Mouse (Mus musculus) hindbrain, embryonic 16.5 days (tissue): Measurements from ENCODE around the gene Ntrk1. TPM values are rescaled to one million over a fixed set of nuclear protein-coding genes. Genes with fewer than 3 reads are reported as not detected.

Experiments used
- ATAC-seq: fragments of 200-750 bp; cut with Nextera tagmentation; 2 replicates; pipeline ENCODE4 v1.8.0; 2017; ENCODE audit warnings: moderate TSS enrichment, moderate library complexity
- H3K27ac ChIP-seq: fragments of 300-500 bp; sonication (generic); 2 replicates; pipeline ENCODE4 v1.5.1; 2014; ENCODE audit warnings: low read depth, mild to moderate bottlenecking, control low read depth, low read length, moderate library complexity
- H3K27me3 ChIP-seq: fragments of 300-500 bp; sonication (generic); replicated peaks from 2 replicates; pipeline ENCODE4 v1.6.1; 2014; ENCODE audit warnings: low read length; ENCODE audit not compliant: control insufficient read depth, insufficient read depth
- H3K36me3 ChIP-seq: fragments of 300-500 bp; sonication (generic); 2 replicates; pipeline ENCODE4 v1.6.1; 2014; ENCODE audit warnings: mild to moderate bottlenecking, low read length, moderate library complexity, mixed read lengths; ENCODE audit not compliant: control insufficient read depth, insufficient read depth
- H3K4me1 ChIP-seq: fragments of 300-500 bp; sonication (generic); 2 replicates; pipeline ENCODE4 v1.6.1; 2014; ENCODE audit warnings: low read depth, low read length; ENCODE audit not compliant: control insufficient read depth, insufficient read depth
- H3K4me2 ChIP-seq: fragments of 300-500 bp; sonication (generic); 2 replicates; pipeline ENCODE4 v1.6.1; 2014; ENCODE audit warnings: mild to moderate bottlenecking, low read length, control low read depth, moderate library complexity
- H3K4me3 ChIP-seq: fragments of 300-500 bp; sonication (generic); 2 replicates; pipeline ENCODE4 v1.5.1; 2014; ENCODE audit warnings: mild to moderate bottlenecking, low read length, control low read depth, moderate library complexity
- H3K9ac ChIP-seq: fragments of 300-500 bp; sonication (generic); 2 replicates; pipeline ENCODE4 v1.6.1; 2014; ENCODE audit warnings: low read depth, mild to moderate bottlenecking, control low read depth, low read length, moderate library complexity
- H3K9me3 ChIP-seq: fragments of 300-500 bp; sonication (generic); 2 replicates; pipeline ENCODE4 v1.6.1; 2014; ENCODE audit warnings: mild to moderate bottlenecking, low read length, moderate library complexity; ENCODE audit not compliant: control insufficient read depth
- WGBS: fragments of 180-500 bp; shearing (Covaris S2); extraction: QIAGEN DNeasy Blood & Tissue Kit; methylation state at CpG from one replicate; pipeline ENCODE4 v1.1.7; 2014; 5-methylcytosine and 5-hydroxymethylcytosine counted together
- polyA plus RNA-seq: library from polyadenylated mRNA; unstranded; fragments of >200 nt; fragmentation: Nextera tagmentation; extraction: Ambion mirVana; gene quantifications from 2 replicates; pipeline ENCODE4 v1.2.1, GENCODE M21; 2015

Ntrk1 gene
- polyA plus RNA-seq, 1 experiment from 2014 or later: 6.6 TPM

DNA sequence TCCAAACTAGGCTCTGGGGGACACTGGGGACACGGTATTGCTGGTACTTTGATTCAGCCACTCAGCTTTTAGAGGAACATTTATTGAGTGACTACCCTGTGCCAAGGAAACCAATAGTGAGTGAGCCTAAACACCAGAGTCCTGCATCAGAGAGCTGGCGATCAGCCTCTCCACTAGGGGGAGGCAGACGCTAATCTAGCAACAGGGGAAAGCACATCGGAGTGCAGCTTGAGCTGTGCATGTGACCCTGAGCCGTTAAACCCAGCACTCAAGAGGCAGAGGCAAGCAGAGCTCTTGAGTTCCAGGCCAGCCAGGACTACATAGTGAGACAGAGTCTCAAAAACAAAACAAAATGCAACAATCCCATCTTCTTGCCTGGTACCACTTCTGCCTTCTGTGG is 45.9 kb downstream of the Ntrk1 start:
- Histone ChIP-seq H3K4me2 (no peak overlapping the region), H3K4me1 (peaks cover 2% of the 10 kb centered on the region), H3K27ac (no peak overlapping the region), H3K27me3 (no peaks in the 10 kb centered on the region), H3K9ac (no peak overlapping the region), H3K36me3 (no peaks in the 10 kb centered on the region), H3K9me3 (no peaks in the 10 kb centered on the region), H3K4me3 (no peak overlapping the region)
- 15% methylated on average over 5 of the region's 5 CpGs for WGBS
- no peak for ATAC-seq

DNA sequence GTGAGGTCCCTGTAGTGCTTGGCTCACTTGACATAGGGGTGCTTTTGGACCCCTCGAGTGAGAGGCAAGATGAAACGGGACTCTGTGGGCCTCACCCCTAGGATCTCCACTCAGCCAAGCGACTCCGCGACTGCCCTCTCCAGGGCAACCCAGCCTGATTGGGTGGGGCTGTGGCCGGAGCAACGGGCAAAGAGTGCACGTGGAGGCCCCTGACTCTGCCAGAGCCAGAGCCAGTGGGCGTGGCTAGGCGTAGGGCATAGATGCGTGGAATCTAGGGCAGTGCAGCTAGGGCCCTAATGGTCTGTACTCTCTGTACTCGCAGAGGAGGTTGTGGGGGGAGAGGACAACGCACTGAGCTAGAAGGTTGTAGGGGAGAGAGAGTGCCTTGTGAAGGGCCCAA is 46.5 kb downstream of the Ntrk1 start, which contains the start of gene Lrrc71:
TSS of gene Lrrc71 (minus strand) at position 195 of the 400 bp plus-strand sequence.
- H3K36me3 ChIP-seq: no peaks in the 10 kb centered on the region
- H3K27me3 ChIP-seq: no peaks in the 10 kb centered on the region
- no peak within 1 kb of the TSS for H3K4me3 ChIP-seq
- H3K9me3 ChIP-seq: no peaks in the 10 kb centered on the region
- H3K27ac ChIP-seq: no peak within 1 kb of the TSS
- no peak for ATAC-seq
- no peak within 1 kb of the TSS for H3K9ac ChIP-seq
- 49% methylated on average over 13 of the region's 13 CpGs for WGBS
- no peak within 1 kb of the TSS for H3K4me2 ChIP-seq
- H3K4me1 ChIP-seq: peaks cover 2% of the 10 kb centered on the region

DNA sequence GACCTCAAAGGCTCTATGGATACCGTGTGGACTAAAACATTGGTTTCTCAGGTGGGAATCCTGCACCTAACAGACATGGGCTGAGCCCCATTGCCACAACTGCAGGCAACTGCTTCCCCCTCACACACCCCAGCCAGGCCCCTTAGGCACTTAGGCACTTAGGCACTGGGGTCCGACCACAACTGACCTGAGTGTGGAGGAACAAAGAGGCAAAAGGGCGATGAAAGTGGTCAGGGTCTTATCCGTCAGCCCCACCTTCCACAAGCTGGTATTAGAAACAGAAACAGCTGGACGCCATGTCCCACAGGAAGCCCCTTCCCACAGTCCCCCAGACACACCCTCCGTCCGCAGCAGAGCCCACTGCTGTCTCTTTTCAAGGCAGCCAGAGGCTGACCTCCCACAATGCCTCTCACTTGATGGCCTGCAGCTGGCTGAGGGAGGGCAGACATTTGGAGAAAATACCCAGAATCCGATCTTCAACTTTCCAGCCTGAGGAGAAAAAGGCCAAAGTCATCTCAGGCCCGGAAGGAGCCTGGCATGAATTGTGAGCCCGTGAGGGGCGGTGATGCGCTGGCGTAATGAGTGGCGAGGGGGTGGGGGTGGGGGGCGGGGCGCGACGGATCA is 49.8 kb downstream of the Ntrk1 start:
- peak overlapping the region; percentile 30 for H3K9ac ChIP-seq
- WGBS: 36% methylated on average over 18 of the region's 18 CpGs
- H3K4me1 ChIP-seq: peaks cover 2% of the 10 kb centered on the region
- no peak for ATAC-seq
- no peak overlapping the region for H3K4me3 ChIP-seq
- peak overlapping the region; percentile 42 for H3K4me2 ChIP-seq
- H3K27me3 ChIP-seq: no peaks in the 10 kb centered on the region
- H3K27ac ChIP-seq: no peak overlapping the region
- no peaks in the 10 kb centered on the region for H3K9me3 ChIP-seq
- H3K36me3 ChIP-seq: no peaks in the 10 kb centered on the region

DNA sequence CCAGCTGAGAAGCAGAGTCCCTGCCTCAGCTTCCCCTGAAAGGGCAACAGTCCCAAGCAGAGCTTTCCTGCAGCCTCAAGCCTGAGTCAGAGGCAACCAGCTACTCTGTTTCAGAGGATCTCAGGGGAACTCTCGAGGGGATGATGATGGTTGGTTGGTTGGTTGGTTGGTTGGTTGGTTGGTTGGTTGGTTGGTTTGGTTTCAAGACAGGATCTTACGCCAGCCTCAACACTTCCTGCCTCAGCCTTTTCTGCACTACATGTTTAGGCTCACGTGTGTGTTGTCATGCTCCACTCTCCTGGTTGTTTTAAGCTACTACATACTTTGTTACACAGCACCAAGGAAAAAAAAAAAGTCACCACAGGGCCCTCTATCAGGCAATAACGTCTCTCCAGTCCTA is 51.0 kb downstream of the Ntrk1 start:
- Histone ChIP-seq H3K27ac (no peak overlapping the region), H3K4me3 (no peak overlapping the region), H3K27me3 (no peaks in the 10 kb centered on the region), H3K4me1 (peaks cover 2% of the 10 kb centered on the region), H3K36me3 (no peaks in the 10 kb centered on the region), H3K4me2 (no peak overlapping the region), H3K9me3 (no peaks in the 10 kb centered on the region), H3K9ac (no peak overlapping the region)
- 85% methylated on average over 4 of the region's 4 CpGs for WGBS
- no peak for ATAC-seq

DNA sequence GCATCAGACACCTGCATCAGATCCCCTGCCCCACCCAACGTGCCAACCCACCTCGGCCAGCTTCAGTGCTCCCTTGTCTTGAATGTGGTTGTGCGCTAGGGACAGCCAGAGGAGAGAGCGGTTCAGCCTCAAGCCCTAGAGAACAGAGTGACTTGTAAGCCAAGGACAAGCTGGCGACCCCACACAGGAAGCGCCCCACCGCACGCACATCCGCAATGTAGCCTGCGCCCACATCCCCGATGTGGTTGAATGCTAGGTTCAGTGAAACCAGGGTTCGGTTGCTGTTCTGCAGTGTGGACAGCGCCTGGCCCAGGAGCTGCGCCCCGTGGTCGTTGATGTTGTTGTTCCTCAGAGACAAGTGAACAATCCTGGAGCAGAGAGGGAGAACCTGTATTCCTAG is 52.2 kb downstream of the Ntrk1 start:
- Histone ChIP-seq H3K27ac (no peak overlapping the region), H3K4me3 (no peak overlapping the region), H3K36me3 (no peaks in the 10 kb centered on the region; the same call in none of the 2 replicates), H3K9me3 (no peaks in the 10 kb centered on the region), H3K9ac (no peak overlapping the region), H3K4me1 (peaks cover 2% of the 10 kb centered on the region), H3K4me2 (no peak overlapping the region), H3K27me3 (no peaks in the 10 kb centered on the region)
- no peak for ATAC-seq
- 88% methylated on average over 16 of the region's 16 CpGs for WGBS

DNA sequence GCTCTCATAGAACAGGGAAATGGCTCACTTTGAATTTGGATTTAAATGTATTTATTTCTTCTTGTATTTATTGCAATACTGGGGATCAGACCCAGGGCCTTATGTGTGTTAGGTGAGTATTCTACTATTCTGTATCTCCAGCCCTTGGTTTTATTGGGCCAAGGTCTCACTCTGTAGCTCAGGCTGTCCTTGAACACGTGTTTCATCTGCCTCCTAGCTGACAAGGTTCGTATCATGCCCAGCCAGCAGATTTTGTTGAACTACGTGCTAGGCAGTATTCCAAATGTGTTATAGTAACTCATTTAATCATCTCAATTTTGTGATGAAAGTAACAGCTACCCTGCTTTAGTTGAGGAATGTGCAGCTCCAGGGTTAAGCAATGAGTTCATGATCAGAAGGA is 52.9 kb downstream of the Ntrk1 start:
- Histone ChIP-seq H3K27me3 (no peaks in the 10 kb centered on the region), H3K4me2 (no peak overlapping the region), H3K9ac (no peak overlapping the region), H3K4me1 (peaks cover 2% of the 10 kb centered on the region), H3K9me3 (no peaks in the 10 kb centered on the region), H3K36me3 (peaks cover 7% of the 10 kb centered on the region), H3K4me3 (no peak overlapping the region), H3K27ac (no peak overlapping the region)
- no peak for ATAC-seq
- WGBS: 87% methylated on average over 3 of the region's 3 CpGs

DNA sequence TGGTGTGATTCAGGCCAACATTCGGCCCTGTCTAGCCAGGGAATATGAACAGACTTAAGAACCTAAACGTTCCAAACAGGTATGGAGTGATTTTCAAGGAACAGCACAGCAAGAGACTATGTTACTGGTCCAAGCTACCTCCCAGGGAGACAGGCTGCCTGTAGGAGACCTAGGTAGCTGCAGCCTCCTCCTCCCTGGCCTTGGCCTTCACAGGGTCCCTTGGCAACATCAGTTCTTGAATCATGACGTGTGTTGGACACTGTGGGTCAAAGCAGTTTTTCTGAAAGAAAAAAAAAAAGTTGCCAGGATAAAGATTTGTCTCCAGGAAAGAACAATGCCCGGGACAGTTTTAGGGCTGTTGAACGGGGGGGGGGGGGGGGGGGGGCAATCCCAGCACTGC is 56.1 kb downstream of the Ntrk1 start:
- no peak overlapping the region for H3K27ac ChIP-seq
- H3K9me3 ChIP-seq: no peaks in the 10 kb centered on the region
- no peak overlapping the region for H3K4me3 ChIP-seq
- H3K36me3 ChIP-seq: peaks cover 19% of the 10 kb centered on the region
- H3K4me2 ChIP-seq: no peak overlapping the region
- 77% methylated on average over 5 of the region's 5 CpGs for WGBS
- no peak overlapping the region for H3K9ac ChIP-seq
- no peaks in the 10 kb centered on the region for H3K4me1 ChIP-seq
- H3K27me3 ChIP-seq: no peaks in the 10 kb centered on the region
- ATAC-seq: no peak

DNA sequence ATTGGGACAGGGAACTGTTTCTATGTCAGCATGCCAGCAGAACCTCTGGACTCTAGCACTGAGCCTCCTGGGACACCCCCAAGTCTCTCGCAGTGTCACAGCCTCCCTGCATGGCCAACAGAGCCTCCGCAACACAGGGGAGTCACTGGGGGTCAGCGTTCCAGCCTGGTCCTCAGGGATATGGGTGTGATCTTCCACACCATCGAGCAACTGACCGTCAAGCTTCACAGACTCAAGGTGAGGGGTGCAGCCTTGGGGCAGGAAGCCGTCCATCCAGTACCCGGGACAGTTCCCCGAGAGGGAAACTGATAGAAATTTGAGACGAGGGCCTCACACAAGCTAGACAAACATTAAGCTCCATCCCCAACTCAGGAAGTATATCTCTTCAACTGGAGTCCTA is 59.6 kb downstream of the Ntrk1 start:
- Histone ChIP-seq H3K9me3 (no peaks in the 10 kb centered on the region), H3K27me3 (no peaks in the 10 kb centered on the region), H3K27ac (no peak overlapping the region), H3K4me2 (no peak overlapping the region), H3K9ac (no peak overlapping the region), H3K36me3 (peaks cover 37% of the 10 kb centered on the region), H3K4me1 (no peaks in the 10 kb centered on the region), H3K4me3 (no peak overlapping the region)
- ATAC-seq: no peak
- 92% methylated on average over 9 of the region's 9 CpGs for WGBS

DNA sequence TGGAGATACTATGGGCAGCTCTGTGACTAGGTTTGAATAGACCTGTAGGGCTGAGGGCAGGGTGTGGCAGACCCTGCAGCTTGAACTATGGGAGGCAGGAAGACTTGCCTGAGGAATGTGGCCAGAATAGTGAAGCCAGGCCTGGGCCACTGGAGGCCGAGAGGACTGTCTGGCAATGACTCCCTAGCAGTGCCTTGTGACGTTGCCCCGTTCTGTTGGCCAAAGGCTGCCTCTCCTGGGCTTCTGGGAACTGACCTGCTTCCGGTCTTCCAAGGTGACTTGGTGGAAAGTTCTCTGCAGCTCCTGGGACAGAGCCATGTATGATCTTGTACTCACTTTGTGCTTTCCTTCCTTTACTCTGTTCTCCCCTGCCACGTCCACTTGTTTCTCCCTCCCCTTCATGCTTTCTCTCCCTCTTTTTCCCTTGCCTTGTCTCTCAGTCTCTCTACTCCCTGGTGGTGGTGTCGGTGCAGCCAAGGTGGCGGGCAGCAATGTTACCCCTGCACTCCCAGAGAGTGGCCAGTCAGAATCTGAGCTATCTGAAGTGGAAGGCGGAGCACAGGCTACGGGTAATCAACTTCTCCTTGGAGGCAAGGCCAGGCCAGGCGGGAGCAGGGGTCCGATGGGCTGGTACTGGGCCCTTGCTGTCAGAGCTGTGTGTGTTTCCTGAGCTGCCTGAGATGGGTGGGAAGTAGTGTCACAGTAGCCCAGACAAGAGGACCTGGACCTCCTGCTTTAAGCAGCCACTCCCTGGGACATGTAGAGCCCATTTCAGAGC is 60.8 kb downstream of the Ntrk1 start:
- Histone ChIP-seq H3K4me2 (no peak overlapping the region), H3K36me3 (peaks cover 44% of the 10 kb centered on the region), H3K9me3 (no peaks in the 10 kb centered on the region), H3K27ac (no peak overlapping the region), H3K4me1 (no peaks in the 10 kb centered on the region), H3K27me3 (no peaks in the 10 kb centered on the region), H3K4me3 (no peak overlapping the region), H3K9ac (no peak overlapping the region)
- WGBS: 86% methylated on average over 11 of the region's 11 CpGs
- no peak for ATAC-seq
